Mouse (Mus musculus): Measurements from ENCODE around the gene Lrrc1.

The Lrrc1 gene

DNA sequence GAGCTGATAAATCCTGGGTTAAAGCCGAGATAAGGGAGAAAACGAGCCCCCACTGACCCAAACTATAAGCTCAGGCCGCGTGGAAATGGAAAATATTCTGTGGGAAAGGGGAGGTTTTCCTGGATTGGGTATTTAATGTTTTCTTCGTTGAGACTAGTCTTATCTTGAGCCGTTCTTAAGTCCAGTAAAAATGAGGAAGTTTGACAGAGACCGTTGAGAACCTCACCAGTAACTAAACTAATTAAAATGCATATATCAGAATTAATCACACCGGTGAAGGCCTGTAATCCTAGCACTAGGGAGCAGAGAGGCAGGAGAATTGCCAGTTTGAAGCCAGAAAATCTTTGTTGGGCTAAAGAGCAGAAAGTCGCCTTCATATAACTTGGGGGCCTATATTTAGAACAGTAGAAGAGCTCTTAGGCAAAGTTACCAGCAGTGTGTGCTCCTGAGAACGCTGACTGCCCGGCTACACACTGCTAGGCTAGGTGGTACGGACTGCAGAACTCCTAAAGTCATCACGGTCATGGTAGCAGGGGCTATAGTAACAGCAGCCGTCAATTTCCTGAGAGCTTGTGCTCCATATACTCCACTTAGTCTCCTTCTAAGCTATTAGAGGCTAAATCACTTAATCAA lies 116.4 kb downstream of the Lrrc1 start:
- in situ Hi-C loops (cut with MboI, MseI), result no loop called here

DNA sequence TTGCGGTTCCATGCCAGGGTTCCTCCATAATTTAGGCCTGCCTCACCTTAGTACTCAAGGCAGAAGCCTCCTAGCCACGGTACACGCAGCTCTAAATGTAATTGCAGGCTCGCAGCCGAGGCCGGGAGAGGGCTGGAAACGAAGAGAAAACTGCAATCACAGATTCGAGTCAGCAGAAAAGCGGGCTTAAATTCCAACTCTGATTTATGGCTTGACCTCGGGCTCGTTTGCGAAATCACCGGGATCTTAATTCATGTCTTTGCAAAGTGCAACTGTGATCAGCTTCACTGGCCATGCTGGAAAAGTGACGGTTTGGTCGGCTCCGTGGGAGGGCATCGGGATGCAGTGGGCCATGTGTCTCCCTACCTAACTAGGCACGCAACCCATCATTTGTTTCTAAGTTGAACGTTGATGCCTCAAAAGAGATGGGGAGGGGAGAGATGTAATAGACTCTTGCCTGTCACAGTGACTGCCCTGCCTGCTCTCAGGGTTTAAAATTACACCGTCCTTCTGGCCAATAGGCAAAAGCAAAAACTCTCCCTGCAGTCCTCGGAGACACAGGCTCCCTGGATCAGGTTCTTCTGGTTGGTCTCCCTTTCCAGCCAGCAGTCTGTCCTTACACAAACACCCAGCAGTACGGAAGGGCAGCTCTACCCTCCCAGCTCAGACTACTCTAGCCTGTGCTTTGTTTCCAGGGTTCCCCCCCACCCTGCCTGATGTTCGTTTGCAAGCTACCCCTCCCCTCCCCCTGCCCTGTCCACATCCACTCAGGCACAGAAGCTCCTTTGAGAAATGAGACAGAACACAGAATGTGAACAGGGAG lies 117.2 kb downstream of the Lrrc1 start:
- in situ Hi-C loops (cut with MboI, MseI), result no loop called here

DNA sequence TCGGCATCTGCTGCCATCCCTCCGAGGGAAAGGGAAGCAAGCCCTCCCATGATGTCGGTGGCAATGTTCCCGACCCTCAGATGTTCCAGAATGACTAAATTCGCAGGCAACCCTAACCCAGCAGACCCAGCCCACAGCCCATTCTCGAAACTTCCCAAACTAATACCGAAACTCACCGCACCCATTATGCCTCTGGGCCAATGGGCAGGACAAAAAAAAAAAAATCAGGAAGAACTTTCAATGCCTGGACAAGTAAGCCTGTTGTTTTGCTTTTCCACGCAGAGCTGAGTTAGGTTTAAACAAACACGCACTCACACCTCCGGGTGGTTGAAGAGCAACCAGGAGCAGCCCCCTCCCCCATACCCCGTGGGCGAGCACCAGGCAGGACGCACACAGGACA lies 118.6 kb downstream of the Lrrc1 start:
- in situ Hi-C loops (cut with MboI, MseI), result no loop called here

DNA sequence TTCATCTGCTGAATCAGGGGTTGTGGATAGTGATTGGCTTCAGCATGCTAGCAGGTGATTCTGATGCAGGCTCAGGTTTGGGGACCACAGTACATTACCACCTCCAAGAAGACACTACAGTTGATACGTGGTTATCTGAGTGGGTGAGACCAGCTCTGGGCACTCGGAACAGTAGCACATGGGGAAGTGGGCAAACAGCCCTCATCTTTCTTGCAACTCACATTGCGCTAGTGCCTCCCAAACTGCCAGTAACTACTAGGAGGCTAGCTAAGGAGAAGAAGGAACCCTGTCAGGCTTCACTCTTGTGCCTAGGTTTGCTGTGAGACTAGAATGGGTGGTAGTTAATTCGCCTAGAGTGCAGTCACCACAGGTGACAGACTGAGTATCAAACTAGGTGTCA lies 119.1 kb downstream of the Lrrc1 start:
- in situ Hi-C loops (cut with MboI, MseI), result no loop called here

DNA sequence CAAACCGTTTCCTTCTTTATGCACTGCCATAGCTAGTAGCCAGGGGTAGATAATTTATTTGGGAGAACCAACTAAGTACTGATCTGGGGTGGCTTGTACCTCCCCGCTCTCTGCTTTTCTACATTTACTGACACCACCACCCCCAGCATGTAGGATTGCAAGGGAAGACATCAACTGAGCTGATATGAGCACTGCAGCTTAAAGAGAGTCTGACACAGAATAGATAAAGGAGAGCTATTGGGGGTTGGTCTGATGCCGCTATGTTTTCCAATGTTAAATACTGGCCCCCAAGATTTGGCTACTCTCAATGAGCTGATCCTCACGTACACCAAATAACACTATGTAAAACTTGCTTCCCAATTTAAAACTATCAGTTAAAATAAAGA lies 124.5 kb downstream of the Lrrc1 start:
- in situ Hi-C loops (cut with MboI, MseI), result no loop called here

DNA sequence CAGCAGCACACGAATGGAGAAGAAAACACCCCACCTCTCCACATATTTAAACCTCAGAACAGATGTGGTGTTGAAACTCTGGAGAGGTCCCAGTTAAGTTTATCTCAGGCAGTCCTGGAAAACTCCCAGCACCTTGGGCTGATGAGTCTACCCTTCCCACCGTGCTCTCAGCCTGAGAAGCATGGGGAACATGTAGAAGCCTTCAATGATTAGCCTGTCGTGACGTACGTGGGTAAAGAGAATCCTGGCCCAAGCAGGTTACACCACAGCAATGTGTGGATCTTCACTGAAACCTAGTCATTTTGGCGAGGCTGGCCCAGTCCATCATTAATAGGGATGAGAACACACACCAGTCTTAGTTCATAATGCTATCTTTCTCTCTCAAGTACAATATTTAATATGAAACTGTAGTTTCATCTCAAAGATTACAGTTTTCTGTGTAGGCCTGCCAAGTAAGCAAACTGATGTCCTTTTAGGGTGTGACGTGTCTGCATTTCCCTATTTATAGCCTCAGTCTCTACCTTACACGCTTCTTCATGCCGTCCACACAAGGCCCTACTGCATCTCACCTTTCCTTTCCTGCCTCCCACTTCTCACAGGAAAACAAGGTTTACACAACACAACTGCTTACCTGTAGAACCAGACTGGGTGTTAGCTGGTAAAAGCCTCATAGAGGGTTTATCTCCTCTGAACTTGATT lies 125.0 kb downstream of the Lrrc1 start:
- in situ Hi-C loops (cut with MboI, MseI), result no loop called here

DNA sequence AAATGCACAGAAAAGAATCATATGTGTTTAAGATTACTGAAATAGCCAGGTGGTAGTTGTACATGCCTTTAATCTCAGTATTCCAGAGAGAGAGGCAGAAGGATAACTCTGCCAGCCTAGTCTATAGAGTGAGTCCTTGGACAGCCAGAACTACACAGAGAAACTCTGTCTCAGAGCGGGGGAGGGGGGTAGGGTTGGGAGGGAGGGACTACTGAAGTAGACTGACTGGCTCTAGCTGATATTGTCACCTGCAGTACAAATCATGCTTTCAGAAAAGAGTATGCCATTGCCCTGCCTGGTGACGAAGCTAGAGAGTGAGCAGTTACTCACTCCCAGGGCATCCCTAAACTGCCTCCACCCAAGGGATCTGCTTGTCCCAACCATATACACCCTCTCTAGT lies 125.9 kb downstream of the Lrrc1 start:
- in situ Hi-C loops (cut with MboI, MseI), result no loop called here

DNA sequence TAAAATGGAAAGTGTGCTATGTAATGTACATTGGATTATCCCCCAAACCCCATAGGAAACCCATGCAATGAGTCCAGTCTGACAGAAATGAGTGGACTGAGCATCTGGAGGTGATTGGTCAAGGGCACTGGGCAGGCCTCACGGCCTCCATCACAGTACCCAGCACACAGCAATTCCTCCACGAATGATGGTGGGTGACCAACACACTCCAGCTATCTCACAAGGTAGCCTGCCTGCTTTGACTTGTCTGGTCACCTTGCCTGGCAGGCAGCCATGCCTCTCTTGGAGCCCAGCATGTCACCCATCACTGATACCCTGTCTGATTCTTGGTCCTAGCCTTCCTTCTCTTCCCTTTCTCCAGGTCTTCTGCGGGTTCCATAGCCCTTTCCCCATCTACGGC lies 128.2 kb downstream of the Lrrc1 start:
- in situ Hi-C loops (cut with MboI, MseI), result no loop called here

DNA sequence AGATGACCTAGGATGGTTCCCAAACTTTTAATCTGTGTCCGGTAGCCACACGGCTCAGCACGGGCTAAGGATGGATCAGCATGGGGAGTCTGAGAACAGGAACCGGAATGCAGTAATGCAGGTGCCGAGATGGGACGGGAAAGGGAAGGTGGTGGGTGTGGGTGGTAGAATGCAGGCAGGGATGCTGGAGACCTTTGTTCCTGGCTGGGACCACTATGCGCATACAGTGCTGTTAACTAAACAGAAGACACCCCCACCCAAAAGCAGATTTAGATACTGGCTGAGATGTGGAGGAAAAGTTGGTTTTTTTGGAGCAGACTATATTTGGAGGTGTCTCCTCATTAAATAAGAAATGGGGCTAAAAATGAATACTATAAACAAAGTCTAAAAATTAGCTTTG lies 128.7 kb downstream of the Lrrc1 start:
- in situ Hi-C loops (cut with MboI, MseI), result no loop called here

DNA sequence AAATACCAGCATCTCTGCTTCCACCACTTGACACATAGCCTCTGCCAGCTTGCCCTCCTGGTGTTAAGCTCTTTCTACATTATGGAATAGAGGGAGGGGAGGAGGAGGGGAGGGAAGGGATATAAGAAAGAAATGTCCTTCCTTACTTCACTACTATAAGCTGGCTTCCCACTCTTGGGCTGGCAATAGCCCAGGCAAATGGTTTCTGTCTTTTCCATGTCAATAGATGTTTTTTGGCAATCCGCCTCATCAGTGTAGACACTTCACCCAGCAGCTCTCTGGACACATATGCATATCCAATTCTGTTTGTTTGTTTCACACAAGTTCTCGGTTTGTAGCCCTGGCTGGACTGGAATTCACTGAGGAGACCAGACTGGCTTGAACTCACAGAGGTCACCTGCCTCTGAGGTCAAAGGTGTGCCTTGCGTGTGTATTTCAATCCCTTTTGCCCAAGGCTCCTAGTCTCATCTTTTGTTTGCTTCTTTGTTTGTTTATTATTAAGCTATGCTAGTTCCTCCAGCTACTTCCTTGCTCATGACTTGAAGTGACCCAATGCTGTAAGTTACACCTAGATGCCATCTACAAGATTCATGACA lies 132.7 kb downstream of the Lrrc1 start:
- in situ Hi-C loops (cut with MboI, MseI), result no loop called here

DNA sequence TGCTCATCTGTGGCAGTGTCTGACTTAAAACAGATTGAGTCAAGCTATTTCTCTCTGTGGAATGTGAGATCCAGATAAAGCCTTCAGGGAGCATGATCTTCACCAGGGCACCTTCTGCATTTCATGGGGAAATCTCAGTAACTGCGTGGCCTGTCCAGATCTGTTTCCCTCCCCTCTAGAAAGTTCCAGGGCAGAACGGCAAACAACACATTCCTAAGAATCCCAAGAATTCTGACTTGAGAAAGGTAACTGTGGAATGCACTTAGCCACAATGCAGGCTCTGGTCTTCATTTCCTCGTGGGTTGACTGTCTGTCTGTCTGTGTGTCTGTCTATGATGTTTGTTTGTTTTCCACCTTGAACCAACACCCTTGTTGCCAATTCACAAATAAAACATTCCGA lies 133.7 kb downstream of the Lrrc1 start:
- in situ Hi-C loops (cut with MboI, MseI), result no loop called here

DNA sequence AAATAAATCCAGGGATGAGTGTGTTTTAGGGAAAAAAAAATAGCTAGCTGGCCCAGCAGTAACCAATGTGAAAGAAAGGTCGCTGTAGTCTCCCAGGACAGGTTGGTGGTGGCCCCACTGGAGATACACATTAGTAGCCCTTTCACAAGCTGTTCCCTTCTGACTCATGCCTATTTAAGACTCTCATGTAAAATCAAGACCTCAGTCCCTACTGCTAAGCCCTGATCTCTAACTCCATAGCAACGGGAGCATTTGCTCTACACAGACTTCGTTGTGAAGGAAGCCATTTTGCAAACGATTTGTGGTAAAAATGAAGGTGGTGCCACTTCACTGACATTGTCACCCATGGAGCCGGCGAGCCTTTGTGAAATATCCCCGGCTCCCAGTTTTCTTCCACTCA lies 134.1 kb downstream of the Lrrc1 start:
- in situ Hi-C loops (cut with MboI, MseI), result no loop called here

DNA sequence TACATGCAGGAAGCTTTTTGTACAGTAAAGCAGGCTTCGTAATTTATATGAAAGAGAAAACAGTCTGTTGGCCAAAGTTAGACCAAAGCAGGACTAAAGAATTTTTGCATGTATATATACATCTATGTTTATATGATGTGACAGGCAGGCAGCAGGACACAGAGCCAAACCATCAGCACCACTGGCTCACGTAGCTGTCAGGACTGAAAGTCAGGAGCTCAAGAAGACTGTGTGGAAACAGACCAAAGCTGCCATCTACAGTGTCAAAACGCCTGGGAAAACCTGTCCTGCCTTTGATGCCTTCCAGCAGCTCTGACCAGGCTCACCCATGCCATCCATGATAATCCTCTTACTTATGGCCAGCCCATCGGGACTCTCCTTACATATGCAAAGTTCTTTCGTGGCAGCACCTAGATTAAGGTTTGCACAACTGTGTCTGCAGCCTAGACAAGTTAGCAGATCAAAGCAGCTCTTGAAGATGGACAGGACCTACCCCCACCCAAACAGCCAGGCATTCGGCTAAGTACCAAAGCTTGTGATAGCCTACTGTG lies 136.5 kb downstream of the Lrrc1 start:
- in situ Hi-C loops (cut with MboI, MseI), result loop anchor here in 1 of 2 experiments (5.0 kb wide), 1 partner anchor 164 kb away; no protein-coding TSS in a partner anchor

DNA sequence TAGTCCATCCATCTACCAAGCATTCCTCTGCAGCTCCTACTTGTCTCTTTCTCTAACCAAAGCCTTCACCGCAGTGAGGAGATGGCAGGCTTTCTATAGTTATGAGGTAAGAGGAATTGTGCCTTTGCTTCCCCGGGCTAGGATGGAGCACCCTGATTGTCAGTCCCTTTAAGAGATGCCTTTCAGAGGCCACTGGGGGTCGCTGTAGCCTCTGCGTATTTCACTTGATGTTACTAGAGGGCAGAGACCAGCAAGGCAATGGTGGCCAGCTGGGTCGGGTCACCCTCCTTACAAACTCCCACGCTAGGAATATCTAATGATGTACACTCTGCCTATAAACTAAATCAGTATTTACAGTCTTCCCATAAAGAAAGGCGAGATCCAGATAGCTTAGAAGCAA lies 137.8 kb downstream of the Lrrc1 start:
- in situ Hi-C loops (cut with MboI, MseI), result loop anchor here in 1 of 2 experiments (5.0 kb wide), 1 partner anchor 165 kb away; no protein-coding TSS in a partner anchor

DNA sequence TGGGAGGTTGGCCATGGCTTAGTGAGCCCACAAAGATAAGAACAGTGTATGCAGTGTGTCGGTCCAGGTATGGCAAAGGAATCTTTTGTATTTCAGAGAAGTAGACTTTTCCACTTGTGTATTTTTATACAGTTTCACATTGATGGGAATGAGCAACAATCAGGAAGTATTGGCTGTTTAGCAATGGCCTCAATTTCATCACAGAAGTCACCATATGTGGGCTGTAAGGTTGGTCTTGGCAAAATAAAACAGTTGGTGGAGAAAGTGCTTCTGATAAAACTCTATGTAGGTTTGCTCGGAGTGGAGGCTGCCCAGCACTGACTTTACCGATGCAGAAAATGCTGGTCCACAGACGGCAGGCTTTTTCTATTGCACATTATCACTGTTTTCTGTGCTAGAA lies 140.2 kb downstream of the Lrrc1 start:
- in situ Hi-C loops (cut with MboI, MseI), result no loop called here

DNA sequence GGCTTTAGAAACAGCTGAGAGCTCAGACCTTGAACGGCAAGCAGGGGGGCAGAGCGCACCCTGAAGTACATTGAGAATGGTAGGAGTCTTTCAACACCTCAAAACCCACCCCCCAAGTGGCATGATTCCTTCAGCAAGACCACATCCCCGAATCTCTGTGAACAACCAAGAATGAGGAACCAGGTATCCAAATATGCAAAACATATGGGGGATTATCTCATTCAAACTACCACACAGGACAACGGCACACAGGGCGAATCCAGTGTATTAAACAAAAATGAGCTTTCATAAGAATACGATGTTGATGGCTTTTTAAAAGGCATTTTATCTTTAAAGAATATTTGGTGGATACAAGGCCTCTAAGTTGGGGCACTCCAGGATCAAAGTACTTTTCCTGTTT lies 140.7 kb downstream of the Lrrc1 start:
- in situ Hi-C loops (cut with MboI, MseI), result no loop called here

DNA sequence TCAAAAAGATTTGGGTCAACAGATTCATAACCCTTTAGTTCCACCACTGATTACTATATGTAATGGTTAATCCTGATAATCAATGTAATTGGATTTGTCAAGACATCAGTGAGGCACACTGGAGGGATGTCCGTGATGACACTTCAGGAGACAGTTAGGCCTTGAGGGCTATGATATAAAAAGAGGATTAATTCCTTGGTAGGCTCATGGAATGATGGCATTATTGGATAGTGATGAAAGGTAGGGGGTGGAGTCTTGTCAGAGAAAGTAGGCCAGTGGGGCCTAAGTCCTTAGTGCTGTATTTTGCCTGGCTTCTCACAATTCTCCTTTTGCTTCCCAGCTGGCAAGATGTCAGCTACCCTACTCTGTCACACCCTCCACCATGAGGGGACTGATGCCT lies 141.7 kb downstream of the Lrrc1 start:
- in situ Hi-C loops (cut with MboI, MseI), result no loop called here

DNA sequence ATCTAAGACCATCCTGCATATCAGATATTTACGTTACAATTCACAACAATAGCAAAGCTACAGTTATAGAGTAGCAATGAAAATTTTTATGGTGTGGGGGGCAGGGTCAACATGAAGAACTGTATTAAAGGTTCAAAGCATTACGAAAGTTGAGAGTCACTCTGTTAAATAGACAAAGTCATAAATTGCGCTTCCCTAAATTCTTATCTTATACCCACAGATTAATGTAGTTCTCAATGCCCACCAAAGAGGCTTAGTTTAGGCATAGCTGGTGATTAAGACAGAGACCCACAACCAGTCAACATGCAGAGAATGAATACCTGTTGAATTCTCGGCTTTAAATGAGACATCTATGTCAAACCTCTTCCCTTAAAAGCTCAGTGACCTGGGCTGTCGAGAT lies 144.9 kb downstream of the Lrrc1 start:
- in situ Hi-C loops (cut with MboI, MseI), result no loop called here

DNA sequence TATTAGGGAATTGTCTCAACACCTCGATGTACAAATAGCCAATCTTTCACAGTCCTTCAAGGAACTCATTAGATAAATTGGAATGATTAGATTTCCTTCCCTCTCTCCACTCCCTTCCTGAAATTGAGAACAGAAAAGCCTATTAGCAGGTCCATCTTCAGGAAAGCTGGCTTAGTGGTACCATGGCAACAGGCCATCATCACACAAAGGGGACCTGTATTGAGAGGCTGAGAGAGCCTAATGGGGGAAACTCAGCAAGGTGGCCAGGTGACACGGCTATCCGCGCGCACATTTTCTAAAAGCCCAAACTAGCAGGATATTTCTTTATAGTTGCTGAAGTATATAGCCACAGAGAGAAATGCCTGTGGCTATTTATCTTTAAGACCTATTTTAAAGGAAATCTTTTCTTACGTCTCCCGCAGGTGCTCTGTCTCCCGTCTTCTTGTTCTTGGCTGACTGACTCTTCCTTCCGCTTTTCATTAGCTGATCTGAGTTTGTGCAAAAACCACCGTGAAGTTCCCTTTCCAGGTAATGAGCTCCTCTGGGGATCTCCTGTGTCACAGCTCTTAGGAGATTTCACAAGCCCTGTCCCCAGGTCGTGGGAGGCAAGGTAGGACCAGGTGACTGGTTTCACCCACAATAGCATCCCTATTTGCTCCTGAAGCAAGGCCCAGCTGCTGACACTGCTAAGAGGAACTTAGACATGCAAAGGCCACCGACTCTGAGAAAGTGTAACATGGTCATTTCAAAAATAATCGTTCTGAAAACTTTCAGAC lies 145.6 kb downstream of the Lrrc1 start:
- in situ Hi-C loops (cut with MboI, MseI), result no loop called here

DNA sequence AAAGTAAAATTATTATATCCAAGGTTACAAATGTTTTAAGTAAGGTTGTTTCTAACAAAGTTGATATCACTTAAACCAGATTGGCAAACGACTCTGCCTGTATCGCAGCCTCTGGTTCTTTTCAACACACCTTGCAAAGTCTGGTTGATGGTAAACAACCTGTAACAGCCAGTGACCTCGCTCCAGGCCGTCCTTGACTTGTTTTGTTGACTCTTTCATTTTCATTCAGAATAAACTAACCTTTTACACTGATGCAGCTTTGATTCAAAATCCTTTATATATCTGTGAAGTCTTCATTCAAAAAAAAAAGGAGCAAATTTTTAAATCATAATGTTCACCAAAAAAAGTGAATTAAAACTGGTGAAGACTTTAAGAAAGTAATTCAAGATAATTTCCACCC lies 147.6 kb downstream of the Lrrc1 start:
- in situ Hi-C loops (cut with MboI, MseI), result no loop called here

DNA sequence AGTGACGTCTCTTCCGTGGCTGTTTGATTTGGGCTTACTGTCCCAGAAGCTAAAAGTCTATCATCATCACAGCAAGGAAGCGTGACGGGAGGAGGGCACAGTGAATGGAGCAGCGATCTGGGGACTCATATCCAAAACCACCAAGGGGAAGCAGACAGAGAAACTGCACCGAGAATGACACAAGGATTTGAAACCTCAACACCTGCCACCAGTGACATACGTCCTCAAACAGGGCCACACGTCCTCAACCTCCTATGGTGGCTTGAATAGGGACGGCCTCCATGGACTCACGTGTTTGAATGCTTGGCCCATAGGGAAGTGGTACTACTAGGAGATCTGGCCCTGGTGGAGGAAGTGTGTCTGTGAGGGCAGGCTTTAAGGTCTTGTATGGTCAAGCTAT lies 153.4 kb downstream of the Lrrc1 start:
- in situ Hi-C loops (cut with MboI, MseI), result no loop called here
